12 mouse cellular contexts compared by ENCODE assay signal in the genomic region with DNA sequence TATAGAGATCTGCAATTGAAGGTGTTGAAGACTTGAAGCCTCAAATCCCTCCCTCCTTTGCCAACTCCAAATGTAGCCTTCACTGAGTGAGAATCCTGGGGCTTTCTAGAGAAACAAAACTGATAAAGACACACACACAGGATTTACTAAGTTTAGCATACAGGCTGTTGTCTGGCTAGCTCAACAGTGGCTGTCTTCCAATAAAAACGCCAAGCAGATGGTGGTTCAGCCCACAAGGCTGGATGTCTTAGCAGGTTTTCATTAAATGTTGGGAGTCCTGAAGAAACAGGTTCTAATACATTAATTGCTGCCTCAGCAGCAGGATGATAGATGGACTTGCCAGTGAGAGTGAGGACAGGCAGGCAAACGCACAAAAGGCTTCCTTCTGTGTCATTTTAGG. TPM values are rescaled to one million over a fixed set of nuclear protein-coding genes. Genes with fewer than 3 reads are reported as not detected.
DNase-seq lines count a peak whose midpoint lies in the region; ATAC-seq lines count a peak whose summit lies in the region.
"Had no signal": no experiment of that assay in that cellular context is flagged by ENCODE, and none has a peak within 500 bp of the region (broad histone marks: within the 10 kb centered on the region; RNA-seq: fewer than 3 reads in every experiment).

No protein-coding gene starts in this region.

- H3K27me3 ChIP-seq in forebrain, embryonic 14.5 days (replicated peaks; ENCODE audit: control insufficient read depth, insufficient read depth, low read length), result no peaks in the 10 kb centered on the region
- no peaks in the 10 kb centered on the region for H3K27me3 ChIP-seq in forebrain, embryonic 13.5 days
- H3K27me3 ChIP-seq in midbrain, embryonic 10.5 days (ENCODE audit: low read depth, poor library complexity, severe bottlenecking), result no peaks in the 10 kb centered on the region
- H3K27me3 ChIP-seq: stomach, embryonic 15.5 days had no signal

- H3K4me1 ChIP-seq in forebrain, embryonic 14.5 days (ENCODE audit: control insufficient read depth, insufficient read depth, low read length), result peaks cover 6% of the 10 kb centered on the region; the same call in 1 of the 2 replicates
- peaks cover 29% of the 10 kb centered on the region for H3K4me1 ChIP-seq in forebrain, embryonic 13.5 days
- peaks cover 34% of the 10 kb centered on the region for H3K4me1 ChIP-seq in midbrain, embryonic 10.5 days

- H3K9me3 ChIP-seq in forebrain, embryonic 14.5 days (replicated peaks; ENCODE audit: control insufficient read depth, low read length), result no peaks in the 10 kb centered on the region
- H3K9me3 ChIP-seq in forebrain, embryonic 13.5 days (replicated peaks), result no peaks in the 10 kb centered on the region
- H3K9me3 ChIP-seq in midbrain, embryonic 10.5 days (replicated peaks), result no peaks in the 10 kb centered on the region
- H3K9me3 ChIP-seq: stomach, embryonic 15.5 days had no signal

- intact Hi-C loops in left cerebral cortex, postnatal 25 days (cut with DNase I), result no loop called here

- DNase-seq in forebrain, embryonic 14.5 days (ENCODE audit: low spot score), result peak; percentile 63
- DNase-seq in 3T3-L1 (ENCODE audit: low read depth, low spot score), result peak; percentile 26
- DNase-seq in cerebellum, adult 9-10 months, result peak; percentile 80
- DNase-seq in left cerebral cortex, postnatal 25 days (ENCODE audit: low spot score in 2 of 2), result peak; percentile 54 to 79
- DNase-seq in thymus, postnatal 14 days, result no peak
- DNase-seq in spleen, postnatal 14 days (ENCODE audit: low spot score in 2 of 2), result no peak
- DNase-seq in midbrain, embryonic 10.5 days (ENCODE audit: low spot score), result no peak
- DNase-seq: kidney, postnatal 10 days; midbrain, embryonic 14.5 days had no signal

- no peak for ATAC-seq in forebrain, embryonic 14.5 days
- no peak for ATAC-seq in forebrain, embryonic 13.5 days

- peaks cover 31% of the 10 kb centered on the region for H3K36me3 ChIP-seq in forebrain, embryonic 14.5 days (ENCODE audit: control insufficient read depth, insufficient read depth, low read length)
- peaks cover 33% of the 10 kb centered on the region for H3K36me3 ChIP-seq in forebrain, embryonic 13.5 days (ENCODE audit: poor library complexity, severe bottlenecking)
- H3K36me3 ChIP-seq in midbrain, embryonic 10.5 days, result peaks cover 61% of the 10 kb centered on the region

- 60% methylated on average over 2 of the region's 2 CpGs for WGBS in forebrain, embryonic 14.5 days
- 79% methylated on average over 2 of the region's 2 CpGs for WGBS in forebrain, embryonic 13.5 days
- 78% methylated on average over 2 of the region's 2 CpGs for WGBS in midbrain, embryonic 10.5 days

- H3K9ac ChIP-seq in forebrain, embryonic 14.5 days (ENCODE audit: low read length), result no peak overlapping the region
- no peak overlapping the region for H3K9ac ChIP-seq in forebrain, embryonic 13.5 days
- H3K9ac ChIP-seq: hindbrain, embryonic 14.5 days; stomach, embryonic 15.5 days had no signal

- H3K4me3 ChIP-seq in forebrain, embryonic 14.5 days (ENCODE audit: low read depth, low read length), result no peak overlapping the region
- no peak overlapping the region for H3K4me3 ChIP-seq in forebrain, embryonic 13.5 days
- H3K4me3 ChIP-seq in midbrain, embryonic 10.5 days, result no peak overlapping the region

- H3K4me2 ChIP-seq in forebrain, embryonic 14.5 days (ENCODE audit: low read length), result no peak overlapping the region
- no peak overlapping the region for H3K4me2 ChIP-seq in forebrain, embryonic 13.5 days

- H3K27ac ChIP-seq in forebrain, embryonic 14.5 days (ENCODE audit: low read depth, low read length), result no peak overlapping the region
- H3K27ac ChIP-seq in forebrain, embryonic 13.5 days, result no peak overlapping the region
- no peak overlapping the region for H3K27ac ChIP-seq in midbrain, embryonic 10.5 days (replicated peaks)
- H3K27ac ChIP-seq: hindbrain, embryonic 14.5 days had no signal

RNA-seq across cellular contexts. Expression of a gene that starts 1.1 kb away (rescaled TPM):
- polyA plus RNA-seq in forebrain, embryonic 14.5 days (2014; fragmentation: Nextera tagmentation; extraction: Ambion mirVana), result 121 and 131 TPM in 2 replicates
- 172 and 197 TPM in 2 replicates for polyA plus RNA-seq in forebrain, embryonic 13.5 days (2015; fragmentation: Nextera tagmentation; extraction: Ambion mirVana)
- 1 to 10 TPM; 5.4 to 5.6 TPM for total RNA-seq in left cerebral cortex, postnatal 25 days (2021)
- 330 and 373 TPM in 2 replicates for polyA plus RNA-seq in midbrain, embryonic 10.5 days (2016; fragmentation: Nextera tagmentation; extraction: Ambion mirVana)

RNA-seq across cellular contexts. Expression of a gene that starts 32.5 kb away (rescaled TPM):
- polyA plus RNA-seq in forebrain, embryonic 14.5 days (2014; fragmentation: Nextera tagmentation; extraction: Ambion mirVana), result 0.05 and 0.12 TPM in 2 replicates
- polyA plus RNA-seq in forebrain, embryonic 13.5 days (2015; fragmentation: Nextera tagmentation; extraction: Ambion mirVana), result 0.10 and 0.42 TPM in 2 replicates
- total RNA-seq in left cerebral cortex, postnatal 25 days (2021), result 1 to 10 TPM; 1.9 to 2.2 TPM
- 0.19 and 0.21 TPM in 2 replicates for polyA plus RNA-seq in midbrain, embryonic 10.5 days (2016; fragmentation: Nextera tagmentation; extraction: Ambion mirVana)

RNA-seq across cellular contexts. Expression of a gene that starts 56.6 kb away (rescaled TPM):
- polyA plus RNA-seq in forebrain, embryonic 14.5 days (2014; fragmentation: Nextera tagmentation; extraction: Ambion mirVana), result 105 and 111 TPM in 2 replicates
- 146 and 156 TPM in 2 replicates for polyA plus RNA-seq in forebrain, embryonic 13.5 days (2015; fragmentation: Nextera tagmentation; extraction: Ambion mirVana)
- total RNA-seq in left cerebral cortex, postnatal 25 days (2021), result 10 to 100 TPM; 53.1 to 55.4 TPM
- 190 and 216 TPM in 2 replicates for polyA plus RNA-seq in midbrain, embryonic 10.5 days (2016; fragmentation: Nextera tagmentation; extraction: Ambion mirVana)

Comparison
In these comparisons a context has a peak if more than half of its experiments do, and no peak if none do; other contexts are left out.
1. DNase-seq: peak in forebrain, embryonic 14.5 days (single experiment), 3T3-L1 (single experiment), cerebellum, adult 9-10 months (single experiment) and left cerebral cortex, postnatal 25 days (2 of 2); none in thymus, postnatal 14 days (single experiment), spleen, postnatal 14 days (0 of 2) and midbrain, embryonic 10.5 days (single experiment).